Mouse (Mus musculus) embryonic facial prominence, embryonic 14.5 days (tissue): Measurements from ENCODE around the gene Higd1c. TPM values are rescaled to one million over a fixed set of nuclear protein-coding genes. Genes with fewer than 3 reads are reported as not detected.
A peak's percentile ranks its signal among the peaks of the same experiment; 100 is the strongest.
"Not testable (repeated sequence)": the region's sequence is repeated elsewhere in the genome, so short reads cannot be mapped to it uniquely, and the experiment has no call there.

Experiments
- ATAC-seq: fragments of 200-750 bp; cut with Nextera tagmentation; 2 replicates; pipeline ENCODE4 v1.8.0; 2017; ENCODE audit warnings: low read depth, moderate number of reproducible peaks, moderate TSS enrichment
- DNase-seq: peaks from one replicate; pipeline ENCODE4 v3.0.0-alpha.2; 2015; ENCODE audit warnings: low spot score
- H3K27ac ChIP-seq: fragments of 300-500 bp; sonication (generic); replicated peaks from 2 replicates; pipeline ENCODE4 v1.5.1; 2014; ENCODE audit warnings: low read depth, mild to moderate bottlenecking, low read length, moderate library complexity
- H3K27me3 ChIP-seq: fragments of 300-500 bp; sonication (generic); replicated peaks from 2 replicates; pipeline ENCODE4 v1.6.1; 2014; ENCODE audit warnings: low read length; ENCODE audit not compliant: control insufficient read depth, insufficient read depth
- H3K36me3 ChIP-seq: fragments of 300-500 bp; sonication (generic); 2 replicates; pipeline ENCODE4 v1.6.1; 2014; ENCODE audit warnings: low read length, mixed read lengths; ENCODE audit not compliant: control insufficient read depth, insufficient read depth
- H3K4me1 ChIP-seq: fragments of 300-500 bp; sonication (generic); 2 replicates; pipeline ENCODE4 v1.6.1; 2014; ENCODE audit warnings: antibody characterized with exemption, low read length; ENCODE audit not compliant: control insufficient read depth, insufficient read depth
- H3K4me2 ChIP-seq: fragments of 300-500 bp; sonication (generic); 2 replicates; pipeline ENCODE4 v1.6.1; 2014; ENCODE audit warnings: low read depth, mild to moderate bottlenecking, low read length, moderate library complexity, mixed read lengths
- H3K4me3 ChIP-seq: fragments of 300-500 bp; sonication (generic); 2 replicates; pipeline ENCODE4 v1.5.1; 2014; ENCODE audit warnings: low read depth, mild to moderate bottlenecking, low read length
- H3K9ac ChIP-seq: fragments of 300-500 bp; sonication (generic); 2 replicates; pipeline ENCODE4 v1.6.1; 2014; ENCODE audit warnings: low read depth, mild to moderate bottlenecking, low read length, moderate library complexity, mixed read lengths
- H3K9me3 ChIP-seq: fragments of 300-500 bp; sonication (generic); 2 replicates; pipeline ENCODE4 v1.6.1; 2016; ENCODE audit warnings: low read length; ENCODE audit not compliant: control insufficient read depth
- WGBS: fragments of 180-500 bp; shearing (Covaris S2); extraction: QIAGEN DNeasy Blood & Tissue Kit; methylation state at CpG from one replicate; pipeline ENCODE4 v1.1.7; 2014; 5-methylcytosine and 5-hydroxymethylcytosine counted together
- polyA plus RNA-seq: library from polyadenylated mRNA; unstranded; fragments of >200 nt; fragmentation: Nextera tagmentation; extraction: Ambion mirVana; gene quantifications from 2 replicates; pipeline ENCODE4 v1.2.1, GENCODE M21; 2014

Higd1c gene
- polyA plus RNA-seq, 1 experiment from 2014 or later: not detected

- not testable (repeated sequence) for H3K27ac ChIP-seq, H3K4me1 ChIP-seq, H3K36me3 ChIP-seq, H3K9ac ChIP-seq, H3K4me2 ChIP-seq, DNase-seq, H3K27me3 ChIP-seq, H3K4me3 ChIP-seq, ATAC-seq, H3K9me3 ChIP-seq
- WGBS: 48% methylated on average over 10 of the region's 10 CpGs
Observed at GRCm38 (mm10) chr15:100329336-100329735, 35.0 kb upstream of the Higd1c start.

- Histone ChIP-seq H3K4me2 (no peak overlapping the region), H3K4me3 (no peak overlapping the region), H3K36me3 (no peaks in the 10 kb centered on the region), H3K27ac (no peak overlapping the region), H3K9ac (no peak overlapping the region), H3K27me3 (no peaks in the 10 kb centered on the region), H3K9me3 (no peaks in the 10 kb centered on the region), H3K4me1 (no peaks in the 10 kb centered on the region)
- WGBS: 86% methylated on average over 7 of the region's 7 CpGs
- DNase-seq (no peak), ATAC-seq (no peak)
Observed at GRCm38 (mm10) chr15:100330739-100331138, 33.6 kb upstream of the Higd1c start.

GRCm38 (mm10) chr15:100332077-100332961, 32.0 kb upstream of the Higd1c start:
- DNase-seq, H3K36me3 ChIP-seq, H3K4me3 ChIP-seq, H3K27me3 ChIP-seq, H3K4me1 ChIP-seq, H3K9ac ChIP-seq, H3K27ac ChIP-seq, H3K9me3 ChIP-seq, H3K4me2 ChIP-seq: not testable (repeated sequence)
- peak; percentile 22; the same call in 1 of the 2 replicates for ATAC-seq
- WGBS: 27% methylated on average over 2 of the region's 10 CpGs

GRCm38 (mm10) chr15:100334629-100335028, 29.7 kb upstream of the Higd1c start, which contains the start of gene Mettl7a3:
Gene Mettl7a3, plus strand, starts transcription at chr15:100334929.
- Histone ChIP-seq H3K27ac (no peak within 1 kb of the TSS), H3K9ac (no peak within 1 kb of the TSS), H3K4me3 (no peak within 1 kb of the TSS), H3K9me3 (no peaks in the 10 kb centered on the region), H3K4me1 (no peaks in the 10 kb centered on the region), H3K4me2 (no peak within 1 kb of the TSS), H3K27me3 (no peaks in the 10 kb centered on the region), H3K36me3 (no peaks in the 10 kb centered on the region)
- WGBS: 53% methylated on average over 10 of the region's 10 CpGs
- ATAC-seq (no peak), DNase-seq (no peak)

GRCm38 (mm10) chr15:100337328-100337727, 27.0 kb upstream of the Higd1c start:
- H3K9me3 ChIP-seq, H3K4me1 ChIP-seq, DNase-seq, H3K36me3 ChIP-seq, H3K4me2 ChIP-seq, H3K9ac ChIP-seq, ATAC-seq, H3K4me3 ChIP-seq, H3K27ac ChIP-seq, H3K27me3 ChIP-seq: not testable (repeated sequence)

- peak; percentile 39 for DNase-seq
- H3K36me3 ChIP-seq, H3K27ac ChIP-seq, ATAC-seq, H3K4me3 ChIP-seq, H3K9ac ChIP-seq, H3K27me3 ChIP-seq, H3K4me1 ChIP-seq, H3K4me2 ChIP-seq, H3K9me3 ChIP-seq: not testable (repeated sequence)
- WGBS: 44% methylated on average over 10 of the region's 10 CpGs
Observed at GRCm38 (mm10) chr15:100337847-100338246, 26.5 kb upstream of the Higd1c start.

GRCm38 (mm10) chr15:100341314-100341980, 22.9 kb upstream of the Higd1c start:
- WGBS: 52% methylated on average over 4 of the region's 5 CpGs

GRCm38 (mm10) chr15:100345484-100345883, 18.9 kb upstream of the Higd1c start:
- no peaks in the 10 kb centered on the region for H3K4me1 ChIP-seq
- H3K27ac ChIP-seq: no peak overlapping the region
- no peaks in the 10 kb centered on the region for H3K9me3 ChIP-seq
- DNase-seq (no peak), ATAC-seq (no peak)
- no peak overlapping the region for H3K4me2 ChIP-seq
- H3K27me3 ChIP-seq: no peaks in the 10 kb centered on the region
- no peaks in the 10 kb centered on the region for H3K36me3 ChIP-seq
- H3K4me3 ChIP-seq: no peak overlapping the region
- H3K9ac ChIP-seq: no peak overlapping the region

More at GRCm38 (mm10) chr15:100341314-100341980, 22.9 kb upstream of the Higd1c start:
- not testable (repeated sequence) for H3K27ac ChIP-seq, H3K9me3 ChIP-seq, H3K27me3 ChIP-seq, H3K4me2 ChIP-seq, ATAC-seq, H3K4me1 ChIP-seq, H3K4me3 ChIP-seq, H3K36me3 ChIP-seq, H3K9ac ChIP-seq
- peak; percentile 22 for DNase-seq
